Mouse (Mus musculus) limb, embryonic 11.5 days (tissue): ENCODE measurements at regions not wholly inside any gene's neighbourhood (a gene's known extent, or its start where the extent isn't known, plus 50 kb on each side); places are given as distances from the start of the nearest gene placed in this dataset.
A peak's percentile ranks its signal among the peaks of the same experiment; 100 is the strongest.

Experiments used
- ATAC-seq: fragments of 200-750 bp; cut with Nextera tagmentation; 2 replicates; pipeline ENCODE4 v1.8.0; 2017; ENCODE audit warnings: low read depth; ENCODE audit not compliant: insufficient number of reproducible peaks, low FRiP score, low TSS enrichment
- DNase-seq: peaks from one replicate; pipeline ENCODE4 v3.0.0-alpha.2; 2015; ENCODE audit warnings: low spot score
- H3K27ac ChIP-seq: fragments of 300-500 bp; sonication (generic); replicated peaks from 2 replicates; pipeline ENCODE4 v1.5.1; 2014; ENCODE audit warnings: low read depth, mild to moderate bottlenecking, low read length
- H3K27me3 ChIP-seq: fragments of 300-500 bp; sonication (generic); 2 replicates; pipeline ENCODE4 v1.6.1; 2014; ENCODE audit warnings: mild to moderate bottlenecking, low read length, mixed read lengths; ENCODE audit not compliant: control insufficient read depth, insufficient read depth
- H3K36me3 ChIP-seq: fragments of 300-500 bp; sonication (generic); 2 replicates; pipeline ENCODE4 v1.6.1; 2014; ENCODE audit warnings: mild to moderate bottlenecking, low read length, moderate library complexity, mixed read lengths; ENCODE audit not compliant: control insufficient read depth, insufficient read depth
- H3K4me1 ChIP-seq: fragments of 300-500 bp; sonication (generic); 2 replicates; pipeline ENCODE4 v1.6.1; 2014; ENCODE audit warnings: low read length, mixed read lengths; ENCODE audit not compliant: control insufficient read depth, insufficient read depth
- H3K4me2 ChIP-seq: fragments of 300-500 bp; sonication (generic); 2 replicates; pipeline ENCODE4 v1.6.1; 2014; ENCODE audit warnings: low read depth, mild to moderate bottlenecking, moderate library complexity; ENCODE audit not compliant: severe bottlenecking
- H3K4me3 ChIP-seq: fragments of 300-500 bp; sonication (generic); 2 replicates; pipeline ENCODE4 v1.5.1; 2014; ENCODE audit warnings: low read depth, low read length
- H3K9ac ChIP-seq: fragments of 300-500 bp; sonication (generic); 2 replicates; pipeline ENCODE4 v1.6.1; 2014; ENCODE audit warnings: mild to moderate bottlenecking, low read length
- H3K9me3 ChIP-seq: fragments of 300-500 bp; sonication (generic); 2 replicates; pipeline ENCODE4 v1.6.1; 2016; ENCODE audit warnings: low read length; ENCODE audit not compliant: control insufficient read depth
- WGBS: fragments of 180-500 bp; shearing (Covaris S2); extraction: QIAGEN DNeasy Blood & Tissue Kit; methylation state at CpG from one replicate; pipeline ENCODE4 v1.1.7; 2014; 5-methylcytosine and 5-hydroxymethylcytosine counted together

- no peaks in the 10 kb centered on the region for H3K36me3 ChIP-seq
- no peaks in the 10 kb centered on the region for H3K9me3 ChIP-seq
- WGBS, result 72% methylated on average over 1 of the region's 1 CpGs
- no peak overlapping the region for H3K9ac ChIP-seq
- no peak overlapping the region for H3K4me3 ChIP-seq
- H3K4me2 ChIP-seq, result no peak overlapping the region
- ATAC-seq, result no peak
- no peak overlapping the region for H3K27ac ChIP-seq
- no peaks in the 10 kb centered on the region for H3K4me1 ChIP-seq
- DNase-seq, result no peak
- H3K27me3 ChIP-seq, result no peaks in the 10 kb centered on the region
Observed at GRCm38 (mm10) chr3:100754677-100755076, 69.4 kb upstream of the Man1a2 start.

DNA sequence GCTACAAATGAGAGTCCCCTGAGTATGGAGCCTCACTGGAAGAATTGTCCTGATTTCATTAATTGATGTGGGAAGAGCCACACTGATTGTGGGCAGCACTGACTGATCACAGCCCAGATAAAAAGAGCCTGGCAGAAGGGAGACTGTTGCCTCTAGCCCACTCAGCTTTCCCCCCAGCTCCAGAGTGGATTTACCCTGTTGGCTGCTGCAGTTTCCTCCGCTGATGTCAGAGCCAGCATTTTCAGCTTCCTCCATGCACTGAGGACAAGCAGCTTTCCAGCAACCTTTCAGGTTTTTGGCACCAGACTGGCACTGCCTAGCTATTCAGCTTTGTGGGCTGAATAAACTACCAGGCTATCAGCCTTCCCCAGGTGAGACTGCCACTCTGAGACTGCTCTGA is 65.9 kb upstream of the Man1a2 start:
- no peaks in the 10 kb centered on the region for H3K27me3 ChIP-seq
- no peaks in the 10 kb centered on the region for H3K4me1 ChIP-seq
- no peak overlapping the region for H3K4me3 ChIP-seq
- no peak for DNase-seq
- no peak overlapping the region for H3K27ac ChIP-seq
- H3K9ac ChIP-seq, result no peak overlapping the region
- H3K9me3 ChIP-seq, result no peaks in the 10 kb centered on the region
- no peak for ATAC-seq
- no peaks in the 10 kb centered on the region for H3K36me3 ChIP-seq
- WGBS, result 88% methylated on average over 1 of the region's 1 CpGs
- no peak overlapping the region for H3K4me2 ChIP-seq

DNA sequence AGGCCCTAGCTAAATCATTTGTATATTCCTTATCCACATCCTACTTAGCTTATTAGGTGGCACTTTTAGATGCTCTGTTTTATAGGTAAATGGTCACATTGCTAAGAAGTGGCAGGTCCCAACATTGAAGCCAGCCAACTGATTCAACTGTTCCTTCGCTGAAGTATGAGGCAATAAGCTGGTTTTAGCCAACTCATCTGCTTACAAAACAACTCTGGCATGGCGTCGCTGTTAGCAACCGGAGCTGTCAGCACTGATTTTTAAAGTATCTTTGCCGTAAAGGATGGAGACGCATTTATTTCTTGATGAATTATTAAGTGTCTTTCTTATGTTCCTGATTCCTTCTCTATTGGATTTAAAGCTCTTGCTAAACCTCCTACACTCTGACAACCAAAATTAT is 63.4 kb upstream of the Man1a2 start:
- 93% methylated on average over 6 of the region's 6 CpGs for WGBS
- Histone ChIP-seq H3K27me3 (no peaks in the 10 kb centered on the region), H3K9ac (no peak overlapping the region), H3K4me2 (no peak overlapping the region), H3K4me1 (no peaks in the 10 kb centered on the region), H3K4me3 (no peak overlapping the region), H3K36me3 (no peaks in the 10 kb centered on the region), H3K9me3 (no peaks in the 10 kb centered on the region), H3K27ac (no peak overlapping the region)
- no peak for DNase-seq
- no peak for ATAC-seq

DNA sequence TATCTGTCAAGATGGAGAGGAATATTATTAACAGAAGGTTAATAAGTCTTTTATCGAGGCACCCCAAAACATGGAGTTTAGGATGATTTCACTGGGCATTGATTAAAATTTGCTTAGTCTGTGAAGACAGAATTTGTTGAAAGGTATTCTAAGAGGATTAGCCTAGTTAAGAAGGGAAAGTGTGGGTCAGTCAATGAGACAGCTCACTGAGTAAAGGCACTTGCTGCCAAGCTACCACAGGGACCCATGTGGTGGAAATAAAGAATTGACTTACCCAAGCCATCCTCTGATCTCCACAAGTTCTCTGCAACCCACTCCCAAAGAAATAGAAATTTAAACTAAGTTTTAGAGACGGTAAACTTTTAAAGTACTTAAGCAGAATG is 63.0 kb upstream of the Man1a2 start:
- no peaks in the 10 kb centered on the region for H3K27me3 ChIP-seq
- H3K4me3 ChIP-seq, result no peak overlapping the region

GRCm38 (mm10) chr3:100747421-100748308 is 62.4 kb upstream of the Man1a2 start:
- peak; percentile 46 for DNase-seq
- no peak overlapping the region for H3K4me2 ChIP-seq
- ATAC-seq, result no peak
- no peaks in the 10 kb centered on the region for H3K36me3 ChIP-seq
- no peaks in the 10 kb centered on the region for H3K27me3 ChIP-seq
- H3K4me1 ChIP-seq, result no peaks in the 10 kb centered on the region
- H3K9ac ChIP-seq, result no peak overlapping the region
- no peak overlapping the region for H3K4me3 ChIP-seq
- H3K9me3 ChIP-seq, result no peaks in the 10 kb centered on the region
- no peak overlapping the region for H3K27ac ChIP-seq
- 43% methylated on average over 15 of the region's 15 CpGs for WGBS

More for the DNA sequence above, 63.0 kb upstream of the Man1a2 start:
- DNase-seq (no peak), ATAC-seq (no peak)
- 93% methylated on average over 2 of the region's 2 CpGs for WGBS
- no peak overlapping the region for H3K27ac ChIP-seq
- H3K4me1 ChIP-seq, result no peaks in the 10 kb centered on the region
- no peaks in the 10 kb centered on the region for H3K36me3 ChIP-seq
- no peak overlapping the region for H3K4me2 ChIP-seq
- no peak overlapping the region for H3K9ac ChIP-seq
- H3K9me3 ChIP-seq, result no peaks in the 10 kb centered on the region

DNA sequence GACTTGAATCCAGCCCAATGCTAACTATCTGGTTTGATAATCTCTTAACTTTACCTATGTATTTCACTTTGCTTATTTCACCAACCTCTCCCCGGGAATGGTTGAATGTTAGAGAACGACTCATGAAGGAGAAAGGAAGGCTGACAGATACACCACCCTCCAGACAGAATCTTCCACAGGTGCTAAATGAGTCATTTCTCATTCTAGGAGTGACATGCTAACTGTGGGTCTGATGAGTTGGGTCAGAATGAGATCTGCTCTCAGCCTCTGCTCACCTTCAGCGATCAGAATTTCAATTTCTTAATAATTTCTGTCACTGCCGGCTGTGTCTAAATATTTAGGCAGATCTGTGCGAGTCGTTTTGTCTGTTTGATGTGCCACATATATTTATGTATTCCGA is 52.4 kb upstream of the Man1a2 start:
- no peaks in the 10 kb centered on the region for H3K36me3 ChIP-seq
- no peak overlapping the region for H3K9ac ChIP-seq
- H3K27ac ChIP-seq, result no peak overlapping the region
- no peaks in the 10 kb centered on the region for H3K4me1 ChIP-seq
- no peak for DNase-seq
- H3K9me3 ChIP-seq, result no peaks in the 10 kb centered on the region
- no peak for ATAC-seq
- 91% methylated on average over 7 of the region's 7 CpGs for WGBS
- H3K27me3 ChIP-seq, result no peaks in the 10 kb centered on the region
- no peak overlapping the region for H3K4me3 ChIP-seq
- H3K4me2 ChIP-seq, result no peak overlapping the region

DNA sequence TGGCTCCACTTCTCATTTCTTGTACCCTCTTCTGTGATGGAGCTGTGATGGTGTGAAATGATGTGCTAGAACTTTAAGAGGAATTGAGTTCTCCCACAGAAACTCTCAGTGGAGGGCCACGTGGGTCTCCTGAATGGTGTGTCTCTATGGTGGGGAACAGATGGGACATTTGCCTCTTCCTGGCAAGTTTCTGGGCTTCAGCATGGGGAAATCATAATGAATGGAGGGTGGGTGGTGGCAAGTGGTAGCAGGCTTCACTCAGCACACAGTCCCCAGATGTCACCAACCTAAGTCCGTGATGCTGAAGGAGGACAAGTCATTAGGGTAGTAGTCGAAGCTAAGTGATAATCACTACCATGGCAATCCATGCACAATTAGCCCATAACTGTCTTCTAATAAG is 51.2 kb upstream of the Man1a2 start:
- Histone ChIP-seq H3K9me3 (no peaks in the 10 kb centered on the region), H3K9ac (no peak overlapping the region), H3K4me1 (no peaks in the 10 kb centered on the region), H3K4me3 (no peak overlapping the region), H3K27ac (no peak overlapping the region), H3K27me3 (no peaks in the 10 kb centered on the region), H3K4me2 (no peak overlapping the region), H3K36me3 (no peaks in the 10 kb centered on the region)
- no peak for DNase-seq
- ATAC-seq, result no peak
- 74% methylated on average over 3 of the region's 3 CpGs for WGBS
